Mouse (Mus musculus) activated CD4-positive, CD25-positive, alpha-beta regulatory T cell, adult 4 months (primary cell): ENCODE results near the gene Kcnj1. TPM values are rescaled to one million over a fixed set of nuclear protein-coding genes. Genes with fewer than 3 reads are reported as not detected.

ENCODE experiments used
- polyA plus RNA-seq, 2 experiments: library from polyadenylated mRNA; unstranded; fragments of 100-300 nt; shearing (Covaris generic); gene quantifications; one replicate each; pipeline ENCODE4 v1.2.1; 2017

The Kcnj1 gene
- polyA plus RNA-seq, 2 experiments from 2014 or later = not detected

Other genes starting within 250 kb of the Kcnj1 start
- not detected for gene Kcnj5, start 28.1 kb upstream of the Kcnj1 start, polyA plus RNA-seq
- gene Fli1, start 170.4 kb downstream of the Kcnj1 start, polyA plus RNA-seq = 100 to 1,000 TPM; 114 to 122 TPM